Mouse (Mus musculus) forebrain, embryonic 14.5 days (tissue): ENCODE data around the gene Sycn. TPM values are rescaled to one million over a fixed set of nuclear protein-coding genes. Genes with fewer than 3 reads are reported as not detected.
A peak's percentile ranks its signal among the peaks of the same experiment; 100 is the strongest.

Experiments used
- ATAC-seq: fragments of 200-750 bp; cut with Nextera tagmentation; 2 replicates; pipeline ENCODE4 v1.8.0; 2017; ENCODE audit warnings: mild to moderate bottlenecking, moderate library complexity
- DNase-seq: peaks from one replicate; pipeline ENCODE4 v3.0.0-alpha.2; 2015; ENCODE audit warnings: low spot score
- H3K27ac ChIP-seq: fragments of 300-500 bp; sonication (generic); 2 replicates; pipeline ENCODE4 v1.5.1; 2014; ENCODE audit warnings: low read depth, mild to moderate bottlenecking, control low read depth, low read length, moderate library complexity
- H3K27me3 ChIP-seq: fragments of 300-500 bp; sonication (generic); replicated peaks from 2 replicates; pipeline ENCODE4 v1.6.1; 2014; ENCODE audit warnings: low read length, control low read depth, mixed read lengths; ENCODE audit not compliant: control insufficient read depth, insufficient read depth
- H3K36me3 ChIP-seq: fragments of 300-500 bp; sonication (generic); 2 replicates; pipeline ENCODE4 v1.6.1; 2014; ENCODE audit warnings: low read length, control low read depth; ENCODE audit not compliant: control insufficient read depth, insufficient read depth
- H3K4me1 ChIP-seq: fragments of 300-500 bp; sonication (generic); 2 replicates; pipeline ENCODE4 v1.6.1; 2014; ENCODE audit warnings: antibody characterized with exemption, low read length, control low read depth; ENCODE audit not compliant: control insufficient read depth, insufficient read depth
- H3K4me2 ChIP-seq: fragments of 300-500 bp; sonication (generic); 2 replicates; pipeline ENCODE4 v1.6.1; 2014; ENCODE audit warnings: mild to moderate bottlenecking, control low read depth, low read length
- H3K4me3 ChIP-seq: fragments of 300-500 bp; sonication (generic); 2 replicates; pipeline ENCODE4 v1.5.1; 2014; ENCODE audit warnings: low read depth, low read length, control low read depth
- H3K9ac ChIP-seq: fragments of 300-500 bp; sonication (generic); 2 replicates; pipeline ENCODE4 v1.6.1; 2014; ENCODE audit warnings: mild to moderate bottlenecking, low read length, control low read depth, moderate library complexity
- H3K9me3 ChIP-seq: fragments of 300-500 bp; sonication (generic); replicated peaks from 2 replicates; pipeline ENCODE4 v1.6.1; 2016; ENCODE audit warnings: low read length, control low read depth, mixed read lengths; ENCODE audit not compliant: control insufficient read depth
- WGBS: fragments of 180-500 bp; shearing (Covaris S2); extraction: QIAGEN DNeasy Blood & Tissue Kit; methylation state at CpG from one replicate; pipeline ENCODE4 v1.1.7; 2014; 5-methylcytosine and 5-hydroxymethylcytosine counted together
- polyA plus RNA-seq: library from polyadenylated mRNA; unstranded; fragments of >200 nt; fragmentation: Nextera tagmentation; extraction: Ambion mirVana; gene quantifications from 2 replicates; pipeline ENCODE4 v1.2.1, GENCODE M21; 2014

Gene Sycn
- polyA plus RNA-seq, 1 experiment from 2014 or later, result not detected

GRCm38 (mm10) chr7:28576271-28576914 is 35.7 kb downstream of the Sycn start:
- Histone ChIP-seq H3K4me3 (no peak overlapping the region), H3K27me3 (no peaks in the 10 kb centered on the region), H3K4me1 (no peaks in the 10 kb centered on the region; the same call in none of the 2 replicates), H3K9ac (no peak overlapping the region), H3K4me2 (no peak overlapping the region), H3K36me3 (no peaks in the 10 kb centered on the region), H3K9me3 (no peaks in the 10 kb centered on the region), H3K27ac (no peak overlapping the region)
- ATAC-seq (no peak), DNase-seq (peak; percentile 39)
- WGBS, result 69% methylated on average over 5 of the region's 5 CpGs

GRCm38 (mm10) chr7:28577826-28578542 is 37.3 kb downstream of the Sycn start:
- no peak overlapping the region for H3K9ac ChIP-seq
- H3K27ac ChIP-seq, result no peak overlapping the region
- DNase-seq (no peak), ATAC-seq (no peak)
- H3K27me3 ChIP-seq, result no peaks in the 10 kb centered on the region
- 88% methylated on average over 9 of the region's 9 CpGs for WGBS
- H3K4me2 ChIP-seq, result no peak overlapping the region
- H3K36me3 ChIP-seq, result no peaks in the 10 kb centered on the region
- no peak overlapping the region for H3K4me3 ChIP-seq
- no peaks in the 10 kb centered on the region for H3K9me3 ChIP-seq
- H3K4me1 ChIP-seq, result no peaks in the 10 kb centered on the region; the same call in none of the 2 replicates

- no peak overlapping the region for H3K9ac ChIP-seq
- no peaks in the 10 kb centered on the region; the same call in none of the 2 replicates for H3K4me1 ChIP-seq
- ATAC-seq (no peak), DNase-seq (no peak)
- H3K4me3 ChIP-seq, result no peak overlapping the region
- H3K4me2 ChIP-seq, result no peak overlapping the region
- no peaks in the 10 kb centered on the region for H3K36me3 ChIP-seq
- 85% methylated on average over 5 of the region's 5 CpGs for WGBS
- no peaks in the 10 kb centered on the region for H3K27me3 ChIP-seq
- H3K27ac ChIP-seq, result no peak overlapping the region
- H3K9me3 ChIP-seq, result no peaks in the 10 kb centered on the region
Observed at GRCm38 (mm10) chr7:28578543-28579053, 37.9 kb downstream of the Sycn start.

GRCm38 (mm10) chr7:28579826-28580225 is 39.1 kb downstream of the Sycn start:
- H3K4me3 ChIP-seq, result no peak overlapping the region
- ATAC-seq (no peak), DNase-seq (no peak)
- H3K9me3 ChIP-seq, result no peaks in the 10 kb centered on the region
- no peak overlapping the region for H3K27ac ChIP-seq
- no peaks in the 10 kb centered on the region for H3K27me3 ChIP-seq
- peaks cover 2% of the 10 kb centered on the region for H3K4me1 ChIP-seq
- 69% methylated on average over 5 of the region's 5 CpGs for WGBS
- H3K36me3 ChIP-seq, result no peaks in the 10 kb centered on the region
- H3K4me2 ChIP-seq, result no peak overlapping the region
- no peak overlapping the region for H3K9ac ChIP-seq

GRCm38 (mm10) chr7:28581721-28582120 is 41.0 kb downstream of the Sycn start:
- ATAC-seq, result no peak
- Histone ChIP-seq H3K9me3 (no peaks in the 10 kb centered on the region), H3K9ac (no peak overlapping the region), H3K27me3 (no peaks in the 10 kb centered on the region), H3K4me3 (no peak overlapping the region), H3K4me2 (no peak overlapping the region), H3K27ac (peak overlapping the region; percentile 33; the same call in 1 of the 2 replicates), H3K36me3 (no peaks in the 10 kb centered on the region), H3K4me1 (peaks cover 4% of the 10 kb centered on the region)
- WGBS, result 83% methylated on average over 4 of the region's 4 CpGs
- no peak for DNase-seq

- H3K4me2 ChIP-seq, result no peak overlapping the region
- H3K27ac ChIP-seq, result peak overlapping the region; percentile 60; the same call in 1 of the 2 replicates
- H3K4me3 ChIP-seq, result no peak overlapping the region
- H3K9ac ChIP-seq, result no peak overlapping the region
- DNase-seq (peak; percentile 39), ATAC-seq (no peak)
- WGBS, result 78% methylated on average over 11 of the region's 11 CpGs
- no peaks in the 10 kb centered on the region for H3K27me3 ChIP-seq
- H3K36me3 ChIP-seq, result no peaks in the 10 kb centered on the region
- H3K9me3 ChIP-seq, result no peaks in the 10 kb centered on the region
- H3K4me1 ChIP-seq, result peaks cover 9% of the 10 kb centered on the region
Observed at GRCm38 (mm10) chr7:28582841-28583240, 42.2 kb downstream of the Sycn start.

- 82% methylated on average over 8 of the region's 8 CpGs for WGBS
- Histone ChIP-seq H3K4me1 (peaks cover 9% of the 10 kb centered on the region), H3K4me3 (no peak overlapping the region), H3K4me2 (no peak overlapping the region), H3K36me3 (no peaks in the 10 kb centered on the region), H3K27ac (peak overlapping the region; percentile 60; the same call in 1 of the 2 replicates), H3K9me3 (no peaks in the 10 kb centered on the region), H3K9ac (no peak overlapping the region), H3K27me3 (no peaks in the 10 kb centered on the region)
- ATAC-seq (no peak), DNase-seq (no peak)
Observed at GRCm38 (mm10) chr7:28583570-28584344, 43.1 kb downstream of the Sycn start.

- Histone ChIP-seq H3K4me3 (no peak overlapping the region), H3K9me3 (no peaks in the 10 kb centered on the region), H3K36me3 (no peaks in the 10 kb centered on the region), H3K9ac (no peak overlapping the region), H3K4me2 (no peak overlapping the region), H3K27ac (no peak overlapping the region), H3K4me1 (peaks cover 9% of the 10 kb centered on the region), H3K27me3 (no peaks in the 10 kb centered on the region)
- no peak for ATAC-seq
- 84% methylated on average over 4 of the region's 4 CpGs for whole genome bisulfite sequencing
- no peak for DNase-seq
Observed at GRCm38 (mm10) chr7:28584468-28584867, 43.8 kb downstream of the Sycn start.
